Mouse (Mus musculus) E14TG2a.4 (cell line): ENCODE results near the gene T2.

ENCODE experiments used
- CTCF ChIP-seq: conservative IDR thresholded peaks from 2 replicates; pipeline ENCODE4 v1.5.1; 2014; ENCODE audit warnings: low read length
- NANOG ChIP-seq: IDR thresholded peaks from 2 replicates; pipeline ENCODE4 v1.6.1; 2014; ENCODE audit warnings: borderline replicate concordance, low read length, mixed read lengths
- POU5F1 ChIP-seq: IDR thresholded peaks from 2 replicates; pipeline ENCODE4 v1.6.1; 2014; ENCODE audit warnings: low read length, borderline replicate concordance

- TF ChIP-seq CTCF (no peak), NANOG (no peak), POU5F1 (no peak)
Measured at GRCm38 (mm10) chr17:8413656-8414055, 57.9 kb downstream of the T2 start.
